Mouse (Mus musculus) lung, adult 2 months (tissue): ENCODE data around the gene Mtfr2. TPM values are rescaled to one million over a fixed set of nuclear protein-coding genes. Genes with fewer than 3 reads are reported as not detected.
A peak's percentile ranks its signal among the peaks of the same experiment; 100 is the strongest.

Experiments
- DNase-seq: peaks from one replicate; pipeline ENCODE4 v3.0.0; 2022
- H3K4me1 ChIP-seq: fragments of 200-500 bp; 2 replicates; pipeline ENCODE4 v1.6.1; 2011; ENCODE audit warnings: low read length; ENCODE audit not compliant: control insufficient read depth, insufficient read depth
- H3K4me3 ChIP-seq: fragments of 200-500 bp; replicated peaks from 2 replicates; pipeline ENCODE3; 2011; ENCODE audit warnings: low read depth, mild to moderate bottlenecking, control low read depth, low read length; ENCODE audit errors: extremely low read depth
- CTCF ChIP-seq: fragments of 200-500 bp; IDR thresholded peaks from 2 replicates; pipeline ENCODE4 v1.5.1; 2011; ENCODE audit warnings: mild to moderate bottlenecking, low read length, control low read depth; ENCODE audit not compliant: insufficient read depth
- POLR2A ChIP-seq: fragments of 200-500 bp; IDR thresholded peaks from 2 replicates; pipeline ENCODE4 v1.6.1; 2011; ENCODE audit warnings: low read depth, mild to moderate bottlenecking, control low read depth, low read length, borderline replicate concordance; ENCODE audit errors: extremely low read depth
- WGBS: fragments of 180-500 bp; shearing (Covaris S2); methylation state at CpG from one replicate; pipeline ENCODE4 v1.1.7; 2018; 5-methylcytosine and 5-hydroxymethylcytosine counted together
- polyA plus RNA-seq: library from polyadenylated mRNA; depleted of rRNA; stranded (reverse); fragments of >200 nt; gene quantifications from 2 replicates; pipeline ENCODE4 v1.2.3, GENCODE M21; 2012; rRNA removed

Gene Mtfr2
- polyA plus RNA-seq, 1 experiment: 0.34 TPM

GRCm38 (mm10) chr10:20398641-20399390 lies 51.2 kb downstream of the Mtfr2 start:
- Histone ChIP-seq H3K4me1 (no peaks in the 10 kb centered on the region), H3K4me3 (no peak overlapping the region)
- DNase-seq: no peak
- TF ChIP-seq CTCF: no peak
- TF ChIP-seq POLR2A: no peak
- 58% methylated on average over 12 of the region's 12 CpGs for WGBS

- no peak for DNase-seq
- WGBS: 78% methylated on average over 15 of the region's 15 CpGs
- no peak overlapping the region for H3K4me3 ChIP-seq
- no peak for TF ChIP-seq CTCF
- TF ChIP-seq POLR2A: no peak
- H3K4me1 ChIP-seq: no peaks in the 10 kb centered on the region
Measured at GRCm38 (mm10) chr10:20400406-20400805, 52.8 kb downstream of the Mtfr2 start.

GRCm38 (mm10) chr10:20402941-20403340 lies 55.4 kb downstream of the Mtfr2 start:
- Histone ChIP-seq H3K4me1 (no peaks in the 10 kb centered on the region), H3K4me3 (no peak overlapping the region)
- DNase-seq: no peak
- 88% methylated on average over 5 of the region's 5 CpGs for WGBS
- TF ChIP-seq CTCF: no peak
- TF ChIP-seq POLR2A: no peak

- DNase-seq: peak; percentile 43
- Histone ChIP-seq H3K4me1 (peaks cover 8% of the 10 kb centered on the region), H3K4me3 (no peak overlapping the region)
- 81% methylated on average over 2 of the region's 2 CpGs for WGBS
- TF ChIP-seq POLR2A (no peak), CTCF (peak; percentile 86)
Measured at GRCm38 (mm10) chr10:20405471-20405870, 57.9 kb downstream of the Mtfr2 start.

- WGBS: 70% methylated on average over 3 of the region's 3 CpGs
- Histone ChIP-seq H3K4me1 (peaks cover 8% of the 10 kb centered on the region), H3K4me3 (no peak overlapping the region)
- TF ChIP-seq POLR2A: no peak
- no peak for TF ChIP-seq CTCF
- no peak for DNase-seq
Measured at GRCm38 (mm10) chr10:20408336-20408735, 60.8 kb downstream of the Mtfr2 start.

GRCm38 (mm10) chr10:20409181-20409580 lies 61.6 kb downstream of the Mtfr2 start:
- TF ChIP-seq CTCF (no peak), POLR2A (no peak)
- WGBS: 45% methylated on average over 10 of the region's 10 CpGs
- no peak overlapping the region for H3K4me3 ChIP-seq
- peaks cover 8% of the 10 kb centered on the region for H3K4me1 ChIP-seq
- DNase-seq: peak; percentile 59

Other genes with a start within 250 kb of the Mtfr2 start
- gene Map7, start 199.3 kb upstream of the Mtfr2 start, polyA plus RNA-seq: 13.4 and 13.6 TPM in 2 replicates
- 10.4 and 19.0 TPM in 2 replicates for gene Bclaf1, start 35.3 kb upstream of the Mtfr2 start, polyA plus RNA-seq